Mouse (Mus musculus) brain, embryonic 18.5 days (tissue): ENCODE results near the gene Sgk1.

ENCODE experiments used
- DNase-seq: peaks from one replicate; pipeline ENCODE4 v3.0.0-alpha.2; 2012; ENCODE audit warnings: low read depth, low spot score

The Sgk1 gene

GRCm38 (mm10) chr10:21974801-21975200, 92.8 kb downstream of the Sgk1 start:
- DNase-seq = no peak

- no peak for DNase-seq
Measured at GRCm38 (mm10) chr10:21975384-21975783, 93.4 kb downstream of the Sgk1 start.

GRCm38 (mm10) chr10:21976253-21976652, 94.3 kb downstream of the Sgk1 start:
- DNase-seq = no peak

GRCm38 (mm10) chr10:21978421-21978820, 96.4 kb downstream of the Sgk1 start:
- no peak for DNase-seq

- no peak for DNase-seq
Measured at GRCm38 (mm10) chr10:21979286-21979965, 97.4 kb downstream of the Sgk1 start.

GRCm38 (mm10) chr10:21980780-21981435, 98.9 kb downstream of the Sgk1 start:
- no peak for DNase-seq

- DNase-seq = no peak
Measured at GRCm38 (mm10) chr10:21982303-21982702, 100.3 kb downstream of the Sgk1 start.

- DNase-seq = no peak
Measured at GRCm38 (mm10) chr10:21988489-21988888, 106.5 kb downstream of the Sgk1 start.

- DNase-seq = no peak
Measured at GRCm38 (mm10) chr10:21991351-21991840, 109.4 kb downstream of the Sgk1 start.

- DNase-seq = no peak
Measured at GRCm38 (mm10) chr10:21991986-21992833, 110.2 kb downstream of the Sgk1 start.

- DNase-seq = no peak
Measured at GRCm38 (mm10) chr10:21992834-21993514, 111.0 kb downstream of the Sgk1 start.

GRCm38 (mm10) chr10:21993515-21994373, 111.8 kb downstream of the Sgk1 start:
- no peak for DNase-seq

GRCm38 (mm10) chr10:21994431-21994914, 112.5 kb downstream of the Sgk1 start:
- peak; percentile 72 for DNase-seq

GRCm38 (mm10) chr10:21995221-21995620, 113.2 kb downstream of the Sgk1 start:
- no peak for DNase-seq

- no peak for DNase-seq
Measured at GRCm38 (mm10) chr10:21995661-21996308, 113.8 kb downstream of the Sgk1 start.

GRCm38 (mm10) chr10:21996660-21997447, 114.9 kb downstream of the Sgk1 start:
- DNase-seq = no peak

GRCm38 (mm10) chr10:21997550-21998204, 115.7 kb downstream of the Sgk1 start:
- no peak for DNase-seq

- no peak for DNase-seq
Measured at GRCm38 (mm10) chr10:21998503-21999180, 116.7 kb downstream of the Sgk1 start.
